Mouse (Mus musculus): ENCODE data around the gene Birc2. TPM values are rescaled to one million over a fixed set of nuclear protein-coding genes. Genes with fewer than 3 reads are reported as not detected.
A peak's percentile ranks its signal among the peaks of the same experiment; 100 is the strongest.

The Birc2 gene
- polyA plus RNA-seq, 1 experiment from 2014 or later, result 46.2 TPM

GRCm38 (mm10) chr9:7852346-7853230 is 15.7 kb upstream of the Birc2 start:
- Histone ChIP-seq H3K27ac (ENCODE audit: low read depth, low read length) (no peak overlapping the region), H3K4me2 (ENCODE audit: low read depth) (no peak overlapping the region), H3K4me1 (ENCODE audit: control insufficient read depth, insufficient read depth, low read length) (no peaks in the 10 kb centered on the region), H3K9me3 (ENCODE audit: control insufficient read depth, low read length) (no peaks in the 10 kb centered on the region), H3K9ac (ENCODE audit: low read length) (no peak overlapping the region), H3K36me3 (ENCODE audit: control insufficient read depth, insufficient read depth, low read length) (no peaks in the 10 kb centered on the region), H3K4me3 (ENCODE audit: low read depth, low read length) (no peak overlapping the region), H3K27me3 (ENCODE audit: control insufficient read depth, insufficient read depth, low read length) (no peaks in the 10 kb centered on the region)
- ATAC-seq (ENCODE audit: insufficient read depth, low FRiP score, low TSS enrichment) (no peak), DNase-seq (ENCODE audit: low spot score) (no peak)
- 91% methylated on average over 4 of the region's 4 CpGs for WGBS

GRCm38 (mm10) chr9:7851841-7852240 is 15.0 kb upstream of the Birc2 start:
- Histone ChIP-seq H3K4me2 (ENCODE audit: low read depth) (no peak overlapping the region), H3K9me3 (ENCODE audit: control insufficient read depth, low read length) (no peaks in the 10 kb centered on the region), H3K4me1 (ENCODE audit: control insufficient read depth, insufficient read depth, low read length) (no peaks in the 10 kb centered on the region), H3K27me3 (ENCODE audit: control insufficient read depth, insufficient read depth, low read length) (no peaks in the 10 kb centered on the region), H3K4me3 (ENCODE audit: low read depth, low read length) (no peak overlapping the region), H3K27ac (ENCODE audit: low read depth, low read length) (no peak overlapping the region), H3K36me3 (ENCODE audit: control insufficient read depth, insufficient read depth, low read length) (no peaks in the 10 kb centered on the region), H3K9ac (ENCODE audit: low read length) (no peak overlapping the region)
- 94% methylated on average over 8 of the region's 8 CpGs for WGBS
- no peak for ATAC-seq (ENCODE audit: insufficient read depth, low FRiP score, low TSS enrichment)
- DNase-seq (ENCODE audit: low spot score), result no peak

DNA sequence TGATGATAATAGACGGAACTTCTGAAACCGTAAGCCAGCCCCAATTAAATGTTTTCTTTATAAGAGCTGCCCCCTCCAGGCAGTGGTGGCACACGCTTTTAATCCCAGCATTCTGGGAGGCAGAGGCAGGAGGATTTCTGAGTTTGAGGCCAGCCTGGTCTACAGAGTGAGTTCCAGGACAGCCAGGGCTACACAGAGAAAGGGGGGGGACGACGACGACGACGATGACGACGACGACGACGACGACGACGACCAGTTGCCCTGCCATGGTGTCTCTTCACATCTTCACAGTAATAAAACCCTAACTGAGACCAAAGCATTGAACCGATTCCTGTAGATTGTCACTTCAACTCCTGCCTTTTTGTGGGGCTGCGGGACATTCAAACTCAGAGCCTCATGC is 11.3 kb upstream of the Birc2 start:
- Histone ChIP-seq H3K27ac (ENCODE audit: low read depth, low read length) (no peak overlapping the region), H3K4me2 (ENCODE audit: low read depth) (no peak overlapping the region), H3K4me3 (ENCODE audit: low read depth, low read length) (no peak overlapping the region), H3K36me3 (ENCODE audit: control insufficient read depth, insufficient read depth, low read length) (no peaks in the 10 kb centered on the region), H3K9ac (ENCODE audit: low read length) (no peak overlapping the region), H3K27me3 (ENCODE audit: control insufficient read depth, insufficient read depth, low read length) (no peaks in the 10 kb centered on the region), H3K9me3 (ENCODE audit: control insufficient read depth, low read length) (no peaks in the 10 kb centered on the region), H3K4me1 (ENCODE audit: control insufficient read depth, insufficient read depth, low read length) (no peaks in the 10 kb centered on the region)
- DNase-seq (ENCODE audit: low spot score) (no peak), ATAC-seq (ENCODE audit: insufficient read depth, low FRiP score, low TSS enrichment) (no peak)
- 95% methylated on average over 18 of the region's 18 CpGs for WGBS

DNA sequence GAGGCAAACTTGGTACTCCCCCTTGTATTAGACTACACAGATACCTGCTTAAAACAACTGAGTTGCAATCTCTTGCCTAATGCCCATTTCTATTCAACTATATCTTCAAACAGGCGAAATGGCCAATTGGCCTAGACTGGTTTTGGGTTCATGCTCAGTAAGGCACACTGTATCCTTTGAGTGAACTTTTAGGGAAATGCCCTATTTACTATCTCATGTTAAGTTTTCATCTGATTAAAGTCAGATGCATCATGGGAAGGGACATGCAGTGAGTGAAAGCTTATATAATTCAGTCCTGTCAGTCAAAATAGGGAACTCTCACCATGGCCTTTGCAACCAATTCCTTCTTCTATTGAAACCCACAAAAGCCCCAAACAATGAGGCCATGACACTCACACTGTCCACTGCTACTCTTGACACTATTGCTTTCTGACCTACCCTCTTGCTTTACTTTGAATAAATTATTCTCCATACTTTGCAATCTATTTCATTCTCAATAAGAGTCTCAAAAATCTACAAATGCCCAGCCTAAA is 9.9 kb upstream of the Birc2 start:
- no peaks in the 10 kb centered on the region for H3K36me3 ChIP-seq (ENCODE audit: control insufficient read depth, insufficient read depth, low read length)
- no peak overlapping the region for H3K4me3 ChIP-seq (ENCODE audit: low read depth, low read length)
- DNase-seq (ENCODE audit: low spot score) (no peak), ATAC-seq (ENCODE audit: insufficient read depth, low FRiP score, low TSS enrichment) (no peak)
- H3K27ac ChIP-seq (ENCODE audit: low read depth, low read length), result no peak overlapping the region
- no peaks in the 10 kb centered on the region for H3K9me3 ChIP-seq (ENCODE audit: control insufficient read depth, low read length)
- no peak overlapping the region for H3K9ac ChIP-seq (ENCODE audit: low read length)
- H3K27me3 ChIP-seq (ENCODE audit: control insufficient read depth, insufficient read depth, low read length), result no peaks in the 10 kb centered on the region
- WGBS, result 85% methylated on average over 1 of the region's 1 CpGs
- H3K4me1 ChIP-seq (ENCODE audit: control insufficient read depth, insufficient read depth, low read length), result no peaks in the 10 kb centered on the region
- no peak overlapping the region for H3K4me2 ChIP-seq (ENCODE audit: low read depth)

GRCm38 (mm10) chr9:7845216-7845895 is 8.5 kb upstream of the Birc2 start:
- 66% methylated on average over 4 of the region's 4 CpGs for WGBS
- H3K9me3 ChIP-seq (ENCODE audit: control insufficient read depth, low read length), result no peaks in the 10 kb centered on the region
- ATAC-seq (ENCODE audit: insufficient read depth, low FRiP score, low TSS enrichment), result no peak
- no peak overlapping the region for H3K4me2 ChIP-seq (ENCODE audit: low read depth)
- no peak overlapping the region for H3K4me3 ChIP-seq (ENCODE audit: low read depth, low read length)
- no peak overlapping the region for H3K9ac ChIP-seq (ENCODE audit: low read length)
- DNase-seq (ENCODE audit: low spot score), result no peak
- H3K36me3 ChIP-seq (ENCODE audit: control insufficient read depth, insufficient read depth, low read length), result no peaks in the 10 kb centered on the region
- H3K4me1 ChIP-seq (ENCODE audit: control insufficient read depth, insufficient read depth, low read length), result no peaks in the 10 kb centered on the region
- H3K27me3 ChIP-seq (ENCODE audit: control insufficient read depth, insufficient read depth, low read length), result no peaks in the 10 kb centered on the region
- H3K27ac ChIP-seq (ENCODE audit: low read depth, low read length), result no peak overlapping the region

- no peaks in the 10 kb centered on the region for H3K9me3 ChIP-seq (ENCODE audit: control insufficient read depth, low read length)
Observed at GRCm38 (mm10) chr9:7841221-7841620, 4.4 kb upstream of the Birc2 start.

GRCm38 (mm10) chr9:7837806-7838440 is 1.1 kb upstream of the Birc2 start:
- Histone ChIP-seq H3K4me3 (ENCODE audit: low read depth, low read length) (peak overlapping the region; percentile 61), H3K36me3 (ENCODE audit: control insufficient read depth, insufficient read depth, low read length) (peaks cover 3% of the 10 kb centered on the region; the same call in 1 of the 2 replicates), H3K9ac (ENCODE audit: low read length) (peak overlapping the region; percentile 73), H3K4me2 (ENCODE audit: low read depth) (peak overlapping the region; percentile 75), H3K27me3 (ENCODE audit: control insufficient read depth, insufficient read depth, low read length) (no peaks in the 10 kb centered on the region), H3K27ac (ENCODE audit: low read depth, low read length) (peak overlapping the region; percentile 92; the same call in 1 of the 2 replicates), H3K4me1 (ENCODE audit: control insufficient read depth, insufficient read depth, low read length) (peaks cover 4% of the 10 kb centered on the region), H3K9me3 (ENCODE audit: control insufficient read depth, low read length) (no peaks in the 10 kb centered on the region)
- WGBS, result 24% methylated on average over 14 of the region's 14 CpGs
- DNase-seq (ENCODE audit: low spot score), result peak; percentile 67
- peak; percentile 36 for ATAC-seq (ENCODE audit: insufficient read depth, low FRiP score, low TSS enrichment)

More at GRCm38 (mm10) chr9:7841221-7841620, 4.4 kb upstream of the Birc2 start:
- Histone ChIP-seq H3K4me1 (ENCODE audit: control insufficient read depth, insufficient read depth, low read length) (no peaks in the 10 kb centered on the region), H3K4me2 (ENCODE audit: low read depth) (no peak overlapping the region), H3K9ac (ENCODE audit: low read length) (no peak overlapping the region), H3K27me3 (ENCODE audit: control insufficient read depth, insufficient read depth, low read length) (no peaks in the 10 kb centered on the region), H3K27ac (ENCODE audit: low read depth, low read length) (no peak overlapping the region), H3K36me3 (ENCODE audit: control insufficient read depth, insufficient read depth, low read length) (no peaks in the 10 kb centered on the region), H3K4me3 (ENCODE audit: low read depth, low read length) (no peak overlapping the region)
- DNase-seq (ENCODE audit: low spot score) (no peak), ATAC-seq (ENCODE audit: insufficient read depth, low FRiP score, low TSS enrichment) (no peak)
- 67% methylated on average over 6 of the region's 6 CpGs for WGBS

GRCm38 (mm10) chr9:7836331-7836730 is 533 bp downstream of the Birc2 start:
- peak; percentile 32 for ATAC-seq (ENCODE audit: insufficient read depth, low FRiP score, low TSS enrichment)
- H3K4me2 ChIP-seq (ENCODE audit: low read depth), result peak overlapping the region; percentile 75
- peaks cover 3% of the 10 kb centered on the region; the same call in 1 of the 2 replicates for H3K36me3 ChIP-seq (ENCODE audit: control insufficient read depth, insufficient read depth, low read length)
- H3K27ac ChIP-seq (ENCODE audit: low read depth, low read length), result peak overlapping the region; percentile 92
- H3K4me1 ChIP-seq (ENCODE audit: control insufficient read depth, insufficient read depth, low read length), result peaks cover 7% of the 10 kb centered on the region
- no peaks in the 10 kb centered on the region for H3K9me3 ChIP-seq (ENCODE audit: control insufficient read depth, low read length)
- 0% methylated on average over 16 of the region's 16 CpGs for WGBS
- H3K4me3 ChIP-seq (ENCODE audit: low read depth, low read length), result peak overlapping the region; percentile 61
- no peaks in the 10 kb centered on the region for H3K27me3 ChIP-seq (ENCODE audit: control insufficient read depth, insufficient read depth, low read length)
- peak overlapping the region; percentile 79 for H3K9ac ChIP-seq (ENCODE audit: low read length)
- peak; percentile 72 for DNase-seq (ENCODE audit: low spot score)
